Mouse (Mus musculus) adrenal gland (tissue): ENCODE data around the gene Adgrb2.

ENCODE experiments used
- intact Hi-C: fragments of 180-260 bp; cut with DNase I; formaldehyde crosslinking; loops from one replicate; pipeline ENCODE4 v1.15.1; 2025
- long read RNA-seq, 2 experiments: library from polyadenylated mRNA; unstranded; transcript quantifications; one replicate each; pipeline ENCODE4 v2.0.0; 2020; ENCODE audit warnings: borderline replicate concordance in 1 of 2; ENCODE audit not compliant: insufficient replicate concordance in 1 of 2

Gene Adgrb2
- long read RNA-seq, experiment 1, partial matches to known transcripts: 1 of 1 reads
- long read RNA-seq, experiment 1, other reads (novel, unspliced or antisense): 0 of 1 reads
- long read RNA-seq, experiment 2, partial matches to known transcripts: 5 of 8 reads
- long read RNA-seq, experiment 2, other reads (novel, unspliced or antisense): 3 of 8 reads

DNA sequence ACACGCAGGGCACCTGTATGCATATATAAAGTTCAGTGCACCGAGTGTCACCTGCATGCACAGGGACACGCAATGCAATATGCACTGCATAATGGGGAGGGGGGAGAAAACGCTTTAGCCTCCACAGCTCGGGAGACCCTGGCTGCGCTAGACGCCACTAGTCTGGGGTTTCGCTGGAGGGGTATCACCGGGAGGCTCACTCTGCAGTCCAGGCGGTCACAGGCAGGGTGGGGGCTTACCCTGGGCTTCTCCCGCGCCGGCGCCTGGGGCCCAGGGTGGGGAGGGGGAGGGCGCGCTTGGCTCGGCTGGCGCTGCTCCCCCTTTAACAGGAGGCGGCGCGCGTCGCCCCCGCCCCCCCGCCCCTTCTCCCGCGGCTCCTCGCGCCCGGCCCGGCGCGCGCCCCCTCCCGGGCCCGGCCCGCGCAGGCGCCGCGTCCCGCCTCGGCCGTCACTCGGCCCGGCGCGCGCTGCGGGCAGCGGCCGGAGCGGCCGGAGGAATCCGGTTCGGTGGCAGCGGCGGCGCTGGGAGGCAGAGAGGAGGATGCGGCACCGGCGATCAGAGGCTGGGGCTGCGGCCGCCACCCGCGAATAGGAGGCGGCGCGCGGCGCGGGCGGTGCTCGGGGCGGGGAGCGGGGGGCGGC is at the start of gene Adgrb2:
TSS of gene Adgrb2 (plus strand) at position 450 of the 641 bp plus-strand sequence.
- intact Hi-C loops: no loop called here

DNA sequence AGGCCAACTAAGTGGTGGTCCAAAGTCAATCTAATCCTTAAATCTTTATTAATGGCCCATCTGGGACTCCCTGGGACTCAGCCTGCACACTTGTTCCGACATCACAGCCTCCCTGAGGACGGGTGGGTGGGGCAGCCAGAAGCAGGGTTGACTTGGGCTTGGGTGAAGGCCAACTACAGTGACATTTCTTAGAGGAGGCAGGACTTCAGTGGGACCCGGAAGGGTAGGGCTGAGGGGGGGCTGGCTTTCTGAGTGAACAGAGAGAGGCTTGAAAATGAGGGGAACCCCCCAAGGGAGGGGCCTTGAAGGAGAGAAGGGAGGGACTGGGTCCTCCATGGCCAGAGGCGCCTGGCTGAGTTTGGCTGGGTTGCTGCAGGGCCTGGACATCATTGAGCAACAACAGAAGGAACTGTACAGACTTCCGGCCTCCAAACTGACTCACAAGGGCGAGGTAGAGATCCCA is 33.3 kb upstream of the Adgrb2 start:
- intact Hi-C loops: no loop called here

DNA sequence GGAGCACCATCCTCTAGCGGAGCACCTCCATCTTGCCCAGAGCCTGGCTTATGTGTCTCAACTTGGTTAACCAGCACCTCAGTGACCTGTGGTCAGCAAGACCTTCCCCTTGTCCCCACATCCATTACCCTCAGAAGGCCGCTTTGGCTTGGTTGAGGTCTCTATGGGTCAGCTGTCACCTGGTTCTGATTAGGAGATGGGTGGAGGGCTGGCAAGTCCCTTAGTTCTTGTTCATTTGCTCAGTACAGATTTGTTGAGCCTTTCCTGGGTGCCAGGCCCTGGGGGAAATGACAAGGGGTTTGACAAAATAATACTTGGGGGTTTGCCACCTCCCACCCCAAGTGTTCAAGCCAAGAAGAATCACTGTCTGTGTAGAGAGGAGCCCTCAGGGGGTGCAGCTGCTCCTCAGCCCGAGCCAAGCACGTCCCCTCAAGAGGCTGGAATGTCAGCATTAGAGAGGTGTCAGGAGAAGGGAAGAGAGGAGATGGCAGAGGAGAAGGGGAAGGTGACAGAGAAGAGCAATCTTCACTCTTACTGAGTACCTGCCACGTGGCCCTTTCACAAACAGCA is 32.3 kb upstream of the Adgrb2 start:
- intact Hi-C loops: no loop called here

DNA sequence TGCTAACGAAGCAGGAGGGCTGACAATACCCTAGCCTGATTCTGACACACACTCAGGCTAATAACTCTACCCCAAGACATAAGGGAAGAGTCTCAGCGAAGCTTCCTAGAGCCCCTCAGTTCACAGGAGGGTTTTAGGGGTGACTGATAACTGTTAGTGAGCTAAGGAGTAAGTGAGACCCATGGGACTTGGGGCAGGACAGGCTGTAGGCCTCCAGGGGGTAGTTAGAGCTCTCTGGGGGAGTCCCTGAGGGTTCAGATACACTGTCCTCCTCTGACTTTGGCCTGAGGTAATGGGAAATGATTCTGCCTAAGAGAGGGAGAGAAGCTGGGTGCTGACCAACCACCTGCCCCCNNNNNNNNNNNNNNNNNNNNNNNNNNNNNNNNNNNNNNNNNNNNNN is 30.1 kb upstream of the Adgrb2 start:
- intact Hi-C loops: no loop called here

DNA sequence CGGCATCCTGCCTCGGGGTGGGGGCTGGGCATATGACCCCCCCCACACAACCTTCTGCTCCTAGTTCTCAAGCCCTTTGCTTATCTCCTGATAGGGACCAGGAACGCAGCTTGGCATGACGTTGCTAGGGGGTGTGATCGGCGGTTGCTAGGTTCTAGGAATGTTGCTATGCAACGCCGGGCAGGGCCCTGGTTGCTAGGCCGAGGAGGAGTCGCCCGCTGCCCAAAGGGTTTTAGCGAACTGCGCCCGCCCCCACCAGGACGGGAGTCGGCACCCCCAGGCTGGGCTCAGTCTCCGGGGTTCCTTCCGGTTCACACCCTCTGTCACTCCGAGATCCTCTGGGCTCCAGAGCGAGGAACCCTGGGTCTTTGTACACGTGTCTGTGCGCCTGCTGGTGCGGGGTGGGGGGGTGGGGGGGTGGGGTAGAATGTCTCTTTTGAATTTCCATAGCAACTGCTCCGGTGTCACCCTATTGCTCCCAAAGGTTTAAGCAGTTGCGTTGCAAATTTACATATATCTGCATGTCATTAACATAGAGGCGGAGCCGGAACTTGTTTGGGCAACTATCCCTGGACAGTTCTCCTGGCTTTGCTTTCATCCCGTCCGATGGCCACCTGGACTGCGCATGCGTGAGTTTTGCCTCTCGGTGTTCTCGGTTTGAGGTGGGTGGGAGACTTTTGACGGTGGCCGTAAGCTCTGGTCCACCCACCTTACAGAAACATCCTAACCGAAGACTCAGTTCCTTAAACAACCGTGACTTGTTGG is 24.3 kb upstream of the Adgrb2 start:
- intact Hi-C loops: no loop called here

DNA sequence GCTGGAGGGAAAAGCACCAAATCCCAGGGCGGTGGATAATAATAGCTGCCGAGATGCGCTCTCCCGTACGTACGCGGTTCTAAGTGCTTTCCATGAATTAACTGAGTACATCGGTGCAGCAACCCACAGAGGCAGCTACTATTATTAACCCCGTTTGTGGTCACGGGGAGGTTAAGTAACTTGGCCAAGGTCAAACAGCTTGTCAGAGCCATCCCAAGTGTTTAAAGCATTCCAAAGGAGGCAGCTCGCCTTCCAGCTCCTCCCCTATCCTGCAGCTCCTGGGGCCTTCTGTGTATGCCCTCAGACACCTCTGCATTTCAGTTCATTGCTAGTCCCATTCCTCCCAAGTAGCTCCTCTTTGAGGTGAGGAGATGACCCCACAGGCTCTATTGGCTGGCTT is 19.4 kb upstream of the Adgrb2 start:
- intact Hi-C loops: no loop called here

DNA sequence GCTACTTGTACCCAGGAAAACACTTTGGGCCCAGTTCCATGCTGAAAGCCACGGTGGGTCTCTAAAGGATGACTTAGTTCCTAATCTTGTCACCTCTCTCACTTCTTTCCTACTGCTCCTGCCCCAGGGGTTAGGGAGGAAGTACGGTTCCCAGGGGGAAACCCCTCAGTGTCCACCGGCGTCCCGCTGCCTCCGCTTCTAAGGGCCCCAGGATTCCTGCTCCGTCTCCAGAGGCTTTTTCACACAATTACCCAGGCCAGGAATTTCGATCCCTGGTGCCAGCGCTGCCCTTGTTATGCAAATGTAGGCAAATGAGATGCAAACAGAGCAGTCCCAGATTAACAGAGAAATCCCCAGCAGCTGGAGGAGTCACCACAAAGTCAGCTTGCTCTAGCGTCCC is 18.5 kb upstream of the Adgrb2 start:
- intact Hi-C loops: no loop called here

DNA sequence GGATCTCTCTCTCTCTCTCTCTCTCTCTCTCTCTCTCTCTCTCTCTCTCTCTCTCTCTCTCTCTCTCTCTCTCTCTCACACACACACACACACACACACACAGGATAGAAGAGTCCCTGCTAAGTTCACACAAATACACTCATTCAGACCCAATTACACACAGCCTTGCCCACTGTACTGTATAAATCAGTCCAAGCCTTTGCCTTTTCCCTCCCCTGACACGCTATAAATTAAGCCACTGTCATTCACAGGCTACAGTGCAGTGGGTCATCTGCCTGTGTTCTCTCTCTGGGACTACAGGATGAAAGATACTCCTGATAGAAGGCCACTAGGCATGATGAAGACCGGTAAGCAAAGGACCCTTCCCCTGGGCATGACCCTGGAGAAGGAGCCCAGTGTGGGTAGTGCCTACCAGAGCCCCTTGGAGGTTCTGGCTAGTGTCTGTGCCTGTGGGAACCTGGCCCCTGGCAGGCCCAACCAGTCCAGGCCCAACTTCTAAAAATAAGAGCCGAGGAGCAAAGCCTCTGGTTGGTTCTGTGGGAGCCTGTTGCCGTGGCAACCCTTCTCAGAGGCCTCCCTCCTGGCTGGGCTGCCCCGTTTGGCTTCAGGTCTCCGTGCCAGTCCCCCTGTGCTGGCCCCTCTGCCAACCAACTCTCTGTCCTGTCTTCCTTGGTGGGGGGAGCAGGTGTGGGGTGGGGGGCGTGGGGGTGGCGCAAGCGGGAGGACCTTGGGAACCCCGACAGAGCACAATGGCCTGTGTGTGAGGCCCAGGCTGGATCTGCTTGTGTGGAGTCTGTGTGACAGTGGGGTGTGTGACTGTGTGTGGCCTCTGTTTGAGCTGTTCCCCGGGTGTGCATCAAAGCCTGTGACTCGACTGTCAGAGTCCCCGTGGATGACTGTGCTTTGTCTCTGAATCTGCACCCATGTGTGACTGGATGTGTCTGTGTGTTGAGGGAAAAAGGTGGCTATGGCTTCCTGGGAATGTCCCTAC is 17.4 kb upstream of the Adgrb2 start:
- intact Hi-C loops: no loop called here

DNA sequence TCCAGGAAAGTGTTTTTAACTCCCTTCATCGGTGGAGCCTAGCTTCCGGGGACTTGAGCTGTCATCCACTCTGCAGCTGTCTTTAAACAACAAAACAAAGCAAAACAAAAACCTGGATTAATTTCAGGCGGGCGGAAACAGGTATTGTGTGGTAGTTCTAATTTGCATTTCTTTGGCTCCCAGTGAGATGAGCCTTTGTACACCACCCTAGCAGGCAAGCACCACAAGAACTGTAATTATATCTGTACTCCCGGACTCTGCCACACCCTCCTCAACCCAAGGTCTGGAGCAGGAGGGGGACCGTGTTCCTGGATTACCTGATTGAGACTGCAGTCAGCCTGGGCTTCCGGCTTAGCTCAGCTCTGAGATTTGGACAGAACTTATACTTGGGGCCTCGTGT is 14.5 kb upstream of the Adgrb2 start:
- intact Hi-C loops: no loop called here

DNA sequence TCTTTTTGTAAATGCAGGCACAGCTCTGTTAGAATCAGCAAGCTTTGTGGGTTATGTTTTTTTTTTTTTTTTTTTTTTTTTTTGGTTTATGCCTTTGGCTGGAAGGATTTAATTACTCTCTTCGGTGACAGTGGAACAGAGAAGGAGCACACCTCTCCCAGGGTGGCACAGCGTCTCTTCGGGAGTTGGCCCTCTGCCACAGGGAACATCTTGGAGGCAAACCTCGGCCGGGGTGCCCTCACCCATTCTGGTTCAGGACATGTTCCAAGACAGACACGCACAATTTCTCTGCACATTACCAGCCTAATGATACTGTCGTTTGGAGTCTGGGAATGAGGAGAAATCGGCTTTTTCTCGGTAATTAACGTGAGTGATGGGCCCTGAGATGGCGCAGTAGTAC is 13.8 kb upstream of the Adgrb2 start:
- intact Hi-C loops: no loop called here

DNA sequence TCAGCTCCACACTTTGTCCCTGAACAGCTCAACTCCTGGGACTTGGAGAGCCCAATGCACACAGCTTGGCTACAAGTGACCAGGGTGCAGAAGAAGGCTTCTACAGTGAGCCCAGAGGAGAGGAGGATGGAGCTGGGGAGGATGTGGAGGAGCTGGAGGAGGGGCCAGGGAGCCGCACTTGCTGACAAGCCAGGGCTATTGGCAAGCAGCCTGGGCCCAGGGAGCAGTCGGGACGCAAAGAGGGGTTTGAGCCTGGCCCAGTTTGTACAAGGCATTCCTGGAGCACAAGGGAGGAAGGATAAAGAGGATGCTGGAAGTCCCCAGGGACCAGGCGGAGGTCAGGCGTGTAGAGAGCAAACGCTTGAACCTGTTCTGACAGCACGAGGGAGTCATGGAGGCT is 12.7 kb upstream of the Adgrb2 start:
- intact Hi-C loops: no loop called here

DNA sequence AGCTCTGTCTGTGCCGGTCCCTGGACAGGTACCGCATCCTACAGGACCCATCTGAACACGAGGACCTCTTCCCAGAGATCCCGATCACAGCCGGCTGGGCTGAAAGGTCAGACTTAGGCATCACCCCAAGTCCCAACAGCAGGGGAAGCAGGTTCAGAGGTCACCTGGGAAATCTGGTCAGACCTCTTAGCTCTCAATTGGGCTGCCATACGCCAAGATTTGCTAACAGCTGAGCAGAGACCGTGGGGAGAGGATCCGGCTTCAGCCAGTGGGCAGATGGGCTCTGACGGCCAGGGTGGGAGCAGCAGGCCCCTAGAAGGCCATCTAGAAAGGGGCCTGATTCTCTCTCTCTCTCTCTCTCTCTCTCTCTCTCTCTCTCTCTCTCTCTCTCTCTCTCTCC is 10.4 kb upstream of the Adgrb2 start:
- intact Hi-C loops: no loop called here

DNA sequence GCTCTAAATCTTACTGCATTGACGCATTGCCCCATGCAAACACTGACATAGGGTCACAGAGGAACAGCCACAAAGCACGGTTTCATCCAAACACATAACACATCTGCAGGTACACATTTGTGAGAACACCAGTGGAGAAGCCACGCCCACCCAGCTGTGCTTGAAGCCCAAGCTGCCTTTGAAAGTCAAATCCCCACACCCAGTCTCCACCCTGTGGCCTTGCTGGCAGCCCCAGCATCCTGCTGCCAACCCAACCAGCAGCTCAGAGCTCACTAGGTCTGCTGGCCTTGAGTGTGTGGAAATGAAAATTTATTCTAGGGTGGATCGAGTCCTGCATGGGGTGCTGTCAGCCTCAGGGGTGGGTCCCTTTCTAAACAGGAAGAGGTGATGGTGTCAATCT is 7.4 kb upstream of the Adgrb2 start:
- intact Hi-C loops: no loop called here

DNA sequence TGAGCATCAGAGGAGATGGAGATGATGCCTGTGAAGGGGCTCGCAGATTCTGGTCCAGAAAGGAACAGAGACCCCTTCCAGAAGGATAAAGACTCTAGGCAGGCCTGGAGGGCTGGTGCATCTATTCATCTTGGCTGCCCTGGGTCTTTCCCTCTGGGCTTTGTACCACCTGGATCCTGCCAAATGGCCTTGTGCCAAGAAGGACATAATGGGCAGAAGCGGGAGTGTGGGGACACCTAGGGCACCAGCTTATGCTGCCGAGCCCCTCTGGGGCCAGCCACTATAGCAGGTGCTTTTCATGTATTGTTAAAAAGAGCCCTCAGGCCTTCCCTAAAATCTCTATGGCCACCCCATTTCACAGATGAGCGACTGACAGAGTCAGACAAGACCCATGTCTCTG is 6.4 kb upstream of the Adgrb2 start:
- intact Hi-C loops: no loop called here

DNA sequence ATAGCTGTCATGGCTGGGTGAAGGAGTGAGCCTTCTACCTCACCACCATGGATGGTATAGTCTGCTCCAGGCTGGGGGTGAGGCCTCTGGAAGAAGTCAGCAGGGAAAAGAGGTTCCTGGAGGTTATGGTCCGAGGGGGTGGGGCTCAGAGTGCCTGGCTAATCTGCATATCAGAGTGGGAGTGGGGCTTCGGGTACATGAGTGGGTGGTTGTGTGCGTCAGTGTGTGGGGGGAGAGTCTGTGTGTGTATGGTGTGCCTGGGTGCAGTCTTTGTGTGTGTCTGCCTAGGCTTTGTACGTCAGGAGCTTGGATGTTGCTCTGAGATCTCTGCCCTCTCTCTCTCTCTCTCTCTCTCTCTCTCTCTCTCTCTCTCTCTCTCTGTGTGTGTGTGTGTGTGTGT is 5.7 kb upstream of the Adgrb2 start:
- intact Hi-C loops: no loop called here

DNA sequence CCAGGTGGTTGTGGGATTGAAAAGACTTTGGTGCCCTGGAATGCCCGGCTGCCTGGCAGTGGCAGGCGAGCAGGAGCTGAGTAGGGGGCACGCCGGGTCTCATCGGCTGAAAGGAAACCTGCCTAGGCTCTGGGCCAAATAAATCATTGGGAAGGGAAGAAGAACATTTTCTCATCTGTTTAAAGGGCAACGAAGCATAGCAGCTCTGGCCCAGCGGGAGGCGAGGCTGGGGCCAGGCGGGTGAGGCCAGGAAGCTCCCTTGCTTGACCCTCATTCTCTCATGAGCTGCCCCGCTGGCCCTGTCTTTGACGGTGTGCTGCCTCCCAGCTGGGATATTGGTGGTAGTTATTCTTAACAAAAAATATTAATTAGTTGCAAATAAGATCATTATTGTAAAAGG is 3.0 kb upstream of the Adgrb2 start:
- intact Hi-C loops: no loop called here

DNA sequence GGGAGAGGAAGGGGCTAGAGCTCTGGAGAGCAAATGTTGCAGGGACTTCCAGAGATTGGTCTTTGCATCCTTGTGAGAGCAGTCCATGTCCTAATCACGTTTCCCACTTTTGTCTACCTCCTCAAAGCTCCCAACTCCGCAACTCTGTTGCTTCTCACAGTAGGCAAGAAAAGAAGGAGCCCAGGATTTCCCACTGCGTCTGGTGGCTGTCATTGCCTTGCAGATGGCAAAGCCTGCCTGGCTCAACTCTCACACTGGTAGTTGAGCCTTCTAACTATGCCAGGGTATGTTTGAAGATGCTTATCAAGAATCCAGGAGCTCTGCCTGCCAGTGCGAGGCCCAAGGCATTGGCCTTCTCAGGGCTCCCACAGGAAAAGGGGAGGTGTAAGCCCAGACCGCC is 1.6 kb upstream of the Adgrb2 start:
- intact Hi-C loops: no loop called here

DNA sequence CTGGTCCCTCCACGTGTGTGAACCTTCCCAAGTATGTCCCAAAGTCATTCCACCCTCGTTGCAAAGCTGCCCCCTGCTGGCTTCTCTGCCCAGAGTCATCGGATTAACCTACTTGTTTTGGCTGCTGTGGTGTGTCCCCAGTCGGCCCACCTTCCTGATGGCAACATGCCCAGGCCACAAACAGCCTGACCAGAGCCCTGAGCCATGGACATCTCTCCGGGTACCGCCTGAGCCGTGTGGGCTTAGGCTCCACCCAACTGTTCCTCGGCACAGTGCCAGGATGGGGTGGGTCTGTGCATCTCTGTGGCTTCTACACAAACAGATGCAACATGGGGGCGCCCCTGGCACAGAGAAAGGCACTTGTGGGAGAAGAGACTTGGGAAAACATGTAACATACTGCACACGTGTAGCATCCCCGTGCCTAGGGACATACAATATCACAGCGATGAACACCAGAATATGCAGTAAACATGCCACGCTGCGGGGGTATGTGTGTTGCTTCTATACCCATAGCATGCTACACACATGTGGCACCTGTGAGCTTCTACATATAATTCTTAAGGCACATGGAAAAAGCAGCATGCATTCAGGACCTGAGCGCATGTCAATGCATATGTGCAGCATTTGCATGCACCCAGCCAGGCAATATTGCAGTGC is 778 bp upstream of the Adgrb2 start:
- intact Hi-C loops: no loop called here

DNA sequence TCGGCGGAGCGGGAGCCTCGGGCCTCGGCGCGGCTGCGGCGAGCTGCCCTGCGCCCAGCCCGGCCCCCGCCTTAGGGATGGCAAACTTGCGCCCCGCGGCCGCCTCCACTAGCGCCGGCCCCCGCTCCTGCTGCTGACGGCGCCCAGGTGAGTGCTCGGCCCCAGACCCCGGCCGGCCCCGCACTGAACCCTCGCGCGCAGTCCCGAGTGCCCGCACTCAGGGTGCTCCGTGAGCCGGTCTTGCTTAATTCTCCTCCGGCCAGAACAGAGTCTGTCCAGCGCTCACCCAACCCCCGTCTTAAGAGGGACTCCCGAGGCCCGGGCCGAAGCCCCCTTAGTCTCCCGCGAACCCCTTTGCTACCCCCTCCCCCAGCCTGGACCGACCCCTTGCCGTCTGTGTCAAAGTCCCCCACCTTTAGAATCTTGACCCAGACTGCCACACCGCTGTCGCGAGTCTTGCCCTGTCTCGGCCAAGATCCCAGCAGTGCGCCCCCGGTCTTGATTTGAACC is 546 bp downstream of the Adgrb2 start:
- intact Hi-C loops: no loop called here

DNA sequence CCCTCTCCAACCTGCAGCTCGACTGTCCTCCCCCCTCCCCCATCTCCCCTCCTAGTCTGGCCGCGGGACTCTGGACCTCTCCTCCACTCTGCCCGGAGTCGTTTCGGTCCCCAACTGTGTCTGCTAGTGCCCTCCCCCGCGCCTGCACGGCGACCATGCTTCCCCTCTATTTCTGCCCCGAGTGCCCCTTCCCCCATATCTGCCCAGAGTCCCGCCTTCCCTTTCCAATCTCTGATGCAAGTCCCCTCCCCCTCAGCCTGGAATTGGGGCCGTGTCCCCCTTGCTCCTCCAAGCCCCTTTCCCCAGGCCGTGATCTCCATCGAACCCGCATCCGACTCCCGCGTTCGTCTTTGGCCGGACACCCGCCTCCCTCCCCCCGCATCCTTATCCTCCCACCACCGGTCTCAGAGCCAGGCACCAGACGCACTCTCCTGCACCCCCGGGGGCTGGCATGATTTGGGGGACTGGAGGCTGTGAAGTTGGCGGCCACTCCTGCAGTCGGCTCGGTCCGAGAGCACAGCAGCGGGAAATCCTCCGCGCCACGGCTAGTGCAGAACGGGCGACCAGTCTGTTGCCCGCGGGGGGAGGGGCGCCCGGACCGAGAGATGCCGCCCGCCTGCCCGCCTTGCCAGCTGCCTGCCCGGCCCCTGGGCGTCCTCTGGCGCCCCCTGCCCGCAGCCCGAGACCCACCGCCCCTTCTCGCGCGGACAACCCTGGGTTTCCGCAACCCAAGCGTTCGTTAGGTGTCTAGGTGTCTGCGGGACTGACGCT is 1.2 kb downstream of the Adgrb2 start:
- intact Hi-C loops: no loop called here
